Mouse (Mus musculus): ENCODE measurements around the gene Hdgfl3.

GRCm38 (mm10) chr7:81864552-81864951 lies 69.7 kb downstream of the Hdgfl3 start:
- TF ChIP-seq CTCF (IDR thresholded peaks at IDR 0.05; ENCODE audit: borderline replicate concordance, insufficient read depth, low read length) (no peak), POLR2A (IDR thresholded peaks at IDR 0.05; ENCODE audit: low read depth, low read length) (no peak)

Data from embryonic fibroblast, embryonic 13.5 days (primary cell).